Mouse (Mus musculus): Measurements from ENCODE around the gene Dennd6a. TPM values are rescaled to one million over a fixed set of nuclear protein-coding genes. Genes with fewer than 3 reads are reported as not detected.

Gene Dennd6a
- polyA plus RNA-seq, 1 experiment from 2014 or later: 42.3 TPM

GRCm38 (mm10) chr14:26557581-26557980 is 16.1 kb upstream of the Dennd6a start:
- H3K27me3 ChIP-seq (ENCODE audit: control insufficient read depth, insufficient read depth, low read length): no peaks in the 10 kb centered on the region
- no peaks in the 10 kb centered on the region for H3K9me3 ChIP-seq (ENCODE audit: control insufficient read depth, low read length)
- no peak overlapping the region for H3K4me3 ChIP-seq (ENCODE audit: low read depth, low read length)
- ATAC-seq (ENCODE audit: insufficient number of reproducible peaks, low FRiP score, low TSS enrichment, low read depth) (no peak), DNase-seq (ENCODE audit: low spot score) (no peak)
- no peak overlapping the region for H3K4me2 ChIP-seq (ENCODE audit: low read depth, severe bottlenecking)
- no peak overlapping the region for H3K27ac ChIP-seq (replicated peaks; ENCODE audit: low read depth, low read length)
- 56% methylated on average over 1 of the region's 1 CpGs for WGBS
- no peak overlapping the region for H3K9ac ChIP-seq (ENCODE audit: low read length)
- H3K36me3 ChIP-seq (ENCODE audit: control insufficient read depth, insufficient read depth, low read length): no peaks in the 10 kb centered on the region
- H3K4me1 ChIP-seq (ENCODE audit: control insufficient read depth, insufficient read depth, low read length): no peaks in the 10 kb centered on the region

- no peak overlapping the region for H3K4me2 ChIP-seq (ENCODE audit: low read depth, severe bottlenecking)
- H3K9ac ChIP-seq (ENCODE audit: low read length): no peak overlapping the region
- H3K4me1 ChIP-seq (ENCODE audit: control insufficient read depth, insufficient read depth, low read length): no peaks in the 10 kb centered on the region
- DNase-seq (ENCODE audit: low spot score) (no peak), ATAC-seq (ENCODE audit: insufficient number of reproducible peaks, low FRiP score, low TSS enrichment, low read depth) (no peak)
- H3K27me3 ChIP-seq (ENCODE audit: control insufficient read depth, insufficient read depth, low read length): no peaks in the 10 kb centered on the region
- WGBS: 94% methylated on average over 7 of the region's 7 CpGs
- H3K27ac ChIP-seq (replicated peaks; ENCODE audit: low read depth, low read length): no peak overlapping the region
- no peaks in the 10 kb centered on the region for H3K36me3 ChIP-seq (ENCODE audit: control insufficient read depth, insufficient read depth, low read length)
- no peak overlapping the region for H3K4me3 ChIP-seq (ENCODE audit: low read depth, low read length)
- no peaks in the 10 kb centered on the region for H3K9me3 ChIP-seq (ENCODE audit: control insufficient read depth, low read length)
Observed at GRCm38 (mm10) chr14:26558536-26558935, 15.1 kb upstream of the Dennd6a start.

GRCm38 (mm10) chr14:26562247-26562646 is 11.4 kb upstream of the Dennd6a start:
- Histone ChIP-seq H3K4me1 (ENCODE audit: control insufficient read depth, insufficient read depth, low read length) (no peaks in the 10 kb centered on the region), H3K9ac (ENCODE audit: low read length) (no peak overlapping the region), H3K27ac (replicated peaks; ENCODE audit: low read depth, low read length) (no peak overlapping the region), H3K4me3 (ENCODE audit: low read depth, low read length) (no peak overlapping the region), H3K27me3 (ENCODE audit: control insufficient read depth, insufficient read depth, low read length) (no peaks in the 10 kb centered on the region), H3K9me3 (ENCODE audit: control insufficient read depth, low read length) (no peaks in the 10 kb centered on the region), H3K4me2 (ENCODE audit: low read depth, severe bottlenecking) (no peak overlapping the region), H3K36me3 (ENCODE audit: control insufficient read depth, insufficient read depth, low read length) (no peaks in the 10 kb centered on the region)
- no peak for ATAC-seq (ENCODE audit: insufficient number of reproducible peaks, low FRiP score, low TSS enrichment, low read depth)
- WGBS: 88% methylated on average over 2 of the region's 2 CpGs
- DNase-seq (ENCODE audit: low spot score): no peak

- DNase-seq (ENCODE audit: low spot score): no peak
- Histone ChIP-seq H3K36me3 (ENCODE audit: control insufficient read depth, insufficient read depth, low read length) (no peaks in the 10 kb centered on the region), H3K4me3 (ENCODE audit: low read depth, low read length) (no peak overlapping the region), H3K4me2 (ENCODE audit: low read depth, severe bottlenecking) (no peak overlapping the region), H3K9me3 (ENCODE audit: control insufficient read depth, low read length) (no peaks in the 10 kb centered on the region), H3K27ac (replicated peaks; ENCODE audit: low read depth, low read length) (no peak overlapping the region), H3K27me3 (ENCODE audit: control insufficient read depth, insufficient read depth, low read length) (no peaks in the 10 kb centered on the region), H3K9ac (ENCODE audit: low read length) (no peak overlapping the region), H3K4me1 (ENCODE audit: control insufficient read depth, insufficient read depth, low read length) (no peaks in the 10 kb centered on the region)
- 91% methylated on average over 4 of the region's 4 CpGs for WGBS
- ATAC-seq (ENCODE audit: insufficient number of reproducible peaks, low FRiP score, low TSS enrichment, low read depth): no peak
Observed at GRCm38 (mm10) chr14:26569880-26570279, 3.8 kb upstream of the Dennd6a start.

- Histone ChIP-seq H3K9ac (ENCODE audit: low read length) (no peak overlapping the region), H3K36me3 (ENCODE audit: control insufficient read depth, insufficient read depth, low read length) (no peaks in the 10 kb centered on the region), H3K4me2 (ENCODE audit: low read depth, severe bottlenecking) (no peak overlapping the region), H3K4me1 (ENCODE audit: control insufficient read depth, insufficient read depth, low read length) (no peaks in the 10 kb centered on the region), H3K27me3 (ENCODE audit: control insufficient read depth, insufficient read depth, low read length) (no peaks in the 10 kb centered on the region), H3K27ac (replicated peaks; ENCODE audit: low read depth, low read length) (no peak overlapping the region), H3K9me3 (ENCODE audit: control insufficient read depth, low read length) (no peaks in the 10 kb centered on the region), H3K4me3 (ENCODE audit: low read depth, low read length) (no peak overlapping the region)
- 56% methylated on average over 4 of the region's 4 CpGs for WGBS
- ATAC-seq (ENCODE audit: insufficient number of reproducible peaks, low FRiP score, low TSS enrichment, low read depth) (no peak), DNase-seq (ENCODE audit: low spot score) (no peak)
Observed at GRCm38 (mm10) chr14:26571951-26572675, 1.5 kb upstream of the Dennd6a start.

DNA sequence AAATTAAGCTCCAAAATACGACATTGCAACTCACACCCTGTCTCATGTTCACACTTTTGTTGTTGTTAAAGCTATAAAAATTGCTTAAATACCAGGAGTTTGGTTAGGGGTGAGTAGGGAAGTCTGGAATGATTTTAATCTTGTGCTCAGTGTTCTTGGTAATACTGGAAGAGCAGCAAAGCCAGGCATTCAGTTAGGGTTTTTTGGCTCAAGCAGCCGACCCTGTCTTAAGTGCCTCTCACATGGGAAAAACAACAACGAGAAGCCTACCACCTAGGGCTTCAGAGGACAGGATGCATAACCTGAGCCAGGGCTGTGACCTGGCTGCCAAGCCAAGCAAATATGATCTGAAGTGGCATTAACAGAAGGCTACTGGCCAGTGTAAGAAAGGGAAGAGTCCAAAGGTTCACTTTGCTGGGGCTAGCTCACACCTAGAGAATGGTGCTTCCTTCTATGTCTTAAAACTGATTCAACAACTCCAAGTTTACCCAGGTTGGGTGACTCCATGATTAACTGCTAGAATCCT is 2.7 kb downstream of the Dennd6a start:
- H3K9me3 ChIP-seq (ENCODE audit: control insufficient read depth, low read length): no peaks in the 10 kb centered on the region
- H3K27me3 ChIP-seq (ENCODE audit: control insufficient read depth, insufficient read depth, low read length): no peaks in the 10 kb centered on the region
- no peaks in the 10 kb centered on the region for H3K4me1 ChIP-seq (ENCODE audit: control insufficient read depth, insufficient read depth, low read length)
- WGBS: 70% methylated on average over 3 of the region's 3 CpGs
- DNase-seq (ENCODE audit: low spot score) (no peak), ATAC-seq (ENCODE audit: insufficient number of reproducible peaks, low FRiP score, low TSS enrichment, low read depth) (no peak)
- H3K4me3 ChIP-seq (ENCODE audit: low read depth, low read length): no peak overlapping the region
- no peak overlapping the region for H3K9ac ChIP-seq (ENCODE audit: low read length)
- H3K36me3 ChIP-seq (ENCODE audit: control insufficient read depth, insufficient read depth, low read length): no peaks in the 10 kb centered on the region
- no peak overlapping the region for H3K27ac ChIP-seq (replicated peaks; ENCODE audit: low read depth, low read length)
- H3K4me2 ChIP-seq (ENCODE audit: low read depth, severe bottlenecking): no peak overlapping the region

DNA sequence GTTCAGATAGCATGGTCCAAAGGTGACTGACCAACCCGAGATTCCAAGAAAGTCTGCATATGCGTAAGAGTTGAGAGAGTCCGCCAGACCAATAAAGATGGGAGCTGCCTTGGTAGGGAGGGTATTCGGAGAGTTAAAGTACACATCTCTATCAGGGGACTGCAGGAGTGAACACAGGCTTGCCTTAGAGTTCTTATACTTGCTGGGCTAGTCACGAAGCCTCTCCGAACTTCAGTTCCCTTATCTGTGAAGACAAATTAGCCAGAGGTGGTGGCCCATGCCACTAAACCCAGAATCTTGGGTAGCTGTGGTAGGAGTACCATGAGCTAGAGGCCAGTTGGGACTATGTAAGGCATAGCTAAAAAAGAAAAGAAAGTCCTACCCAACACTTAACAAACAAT is 5.1 kb downstream of the Dennd6a start:
- Histone ChIP-seq H3K4me1 (ENCODE audit: control insufficient read depth, insufficient read depth, low read length) (no peaks in the 10 kb centered on the region), H3K9ac (ENCODE audit: low read length) (no peak overlapping the region), H3K36me3 (ENCODE audit: control insufficient read depth, insufficient read depth, low read length) (no peaks in the 10 kb centered on the region), H3K4me2 (ENCODE audit: low read depth, severe bottlenecking) (no peak overlapping the region), H3K27ac (replicated peaks; ENCODE audit: low read depth, low read length) (no peak overlapping the region), H3K27me3 (ENCODE audit: control insufficient read depth, insufficient read depth, low read length) (no peaks in the 10 kb centered on the region), H3K9me3 (ENCODE audit: control insufficient read depth, low read length) (no peaks in the 10 kb centered on the region), H3K4me3 (ENCODE audit: low read depth, low read length) (no peak overlapping the region)
- WGBS: 72% methylated on average over 6 of the region's 6 CpGs
- DNase-seq (ENCODE audit: low spot score) (no peak), ATAC-seq (ENCODE audit: insufficient number of reproducible peaks, low FRiP score, low TSS enrichment, low read depth) (peak; percentile 11; the same call in 1 of the 2 replicates)

- Histone ChIP-seq H3K36me3 (ENCODE audit: control insufficient read depth, insufficient read depth, low read length) (no peaks in the 10 kb centered on the region), H3K4me1 (ENCODE audit: control insufficient read depth, insufficient read depth, low read length) (no peaks in the 10 kb centered on the region), H3K4me2 (ENCODE audit: low read depth, severe bottlenecking) (peak overlapping the region; percentile 76), H3K9me3 (ENCODE audit: control insufficient read depth, low read length) (no peaks in the 10 kb centered on the region), H3K4me3 (ENCODE audit: low read depth, low read length) (peak overlapping the region; percentile 93), H3K27ac (replicated peaks; ENCODE audit: low read depth, low read length) (peak overlapping the region; percentile 87), H3K9ac (ENCODE audit: low read length) (peak overlapping the region; percentile 99), H3K27me3 (ENCODE audit: control insufficient read depth, insufficient read depth, low read length) (no peaks in the 10 kb centered on the region)
- ATAC-seq (ENCODE audit: insufficient number of reproducible peaks, low FRiP score, low TSS enrichment, low read depth): peak; percentile 95
- under 1% methylated on average over 67 of the region's 79 CpGs for WGBS
- DNase-seq (ENCODE audit: low spot score): peak; percentile 90
Observed at GRCm38 (mm10) chr14:26579346-26580343, 6.0 kb downstream of the Dennd6a start.

Data from limb, embryonic 11.5 days (tissue).